Mouse (Mus musculus) neural tube, embryonic 10.5 days (tissue): ENCODE results near the gene Dennd2d.

Source experiments
- DNase-seq: peaks from one replicate; pipeline ENCODE4 v3.0.0-alpha.2; 2017; ENCODE audit warnings: low spot score; ENCODE audit errors: extremely low spot score

Gene Dennd2d

GRCm38 (mm10) chr3:106496045-106496721 is 14.0 kb downstream of the Dennd2d start:
- DNase-seq = no peak

GRCm38 (mm10) chr3:106496996-106497395 is 14.8 kb downstream of the Dennd2d start:
- no peak for DNase-seq

- DNase-seq = no peak
These were observed 18.3 kb downstream of the Dennd2d start for GRCm38 (mm10) chr3:106500510-106500909.

- no peak for DNase-seq
These were observed 20.7 kb downstream of the Dennd2d start for GRCm38 (mm10) chr3:106502892-106503291.

- no peak for DNase-seq
These were observed 28.5 kb downstream of the Dennd2d start for GRCm38 (mm10) chr3:106510669-106511068.

GRCm38 (mm10) chr3:106515016-106515415 is 32.8 kb downstream of the Dennd2d start:
- DNase-seq = no peak

- no peak for DNase-seq
These were observed 40.5 kb downstream of the Dennd2d start for GRCm38 (mm10) chr3:106522730-106523129.

- no peak for DNase-seq
These were observed 44.2 kb downstream of the Dennd2d start for GRCm38 (mm10) chr3:106526411-106526810.

- DNase-seq = no peak
These were observed 45.8 kb downstream of the Dennd2d start for GRCm38 (mm10) chr3:106528032-106528431.

GRCm38 (mm10) chr3:106533277-106533676 is 51.1 kb downstream of the Dennd2d start:
- DNase-seq = no peak

GRCm38 (mm10) chr3:106544721-106545316 is 62.6 kb downstream of the Dennd2d start:
- DNase-seq = no peak

GRCm38 (mm10) chr3:106547171-106547923 is 65.1 kb downstream of the Dennd2d start, which contains the start of the genes Dram2 and Cept1:
Dram2 (plus strand) TSS chr3:106547798.
Cept1 (minus strand) TSS chr3:106547802.
- DNase-seq = peak; percentile 91

- no peak for DNase-seq
These were observed 65.8 kb downstream of the Dennd2d start for GRCm38 (mm10) chr3:106547924-106548539.

- no peak for DNase-seq
These were observed 66.8 kb downstream of the Dennd2d start for GRCm38 (mm10) chr3:106548971-106549370.
